Mouse (Mus musculus) brain, embryonic 14.5 days (tissue): Measurements from ENCODE around the gene Pxt1.

ENCODE experiments used
- CTCF ChIP-seq: fragments of 200-500 bp; IDR thresholded peaks from 2 replicates; pipeline ENCODE4 v1.5.1; 2012; ENCODE audit warnings: inconsistent platforms, mild to moderate bottlenecking, moderate library complexity, borderline replicate concordance; ENCODE audit not compliant: insufficient read depth, insufficient read length; ENCODE audit errors: extremely low read depth
- POLR2A ChIP-seq: fragments of 200-500 bp; IDR thresholded peaks from 2 replicates; pipeline ENCODE4 v1.6.1; 2012; ENCODE audit warnings: mild to moderate bottlenecking, inconsistent platforms, borderline replicate concordance; ENCODE audit not compliant: poor library complexity, insufficient read depth, insufficient read length, severe bottlenecking; ENCODE audit errors: extremely low read depth

- TF ChIP-seq CTCF (no peak), POLR2A (no peak)
Measured at GRCm38 (mm10) chr17:28950751-28951150, 7.1 kb upstream of the Pxt1 start.
